Mouse (Mus musculus): ENCODE results near the gene Lbhd1. TPM values are rescaled to one million over a fixed set of nuclear protein-coding genes. Genes with fewer than 3 reads are reported as not detected.
"Not testable (repeated sequence)": the region's sequence is repeated elsewhere in the genome, so short reads cannot be mapped to it uniquely, and the experiment has no call there.

Lbhd1 gene
- 93.5 and 93.8 TPM in 2 replicates for polyA plus RNA-seq (2014; fragmentation: Nextera tagmentation; extraction: Ambion mirVana)

DNA sequence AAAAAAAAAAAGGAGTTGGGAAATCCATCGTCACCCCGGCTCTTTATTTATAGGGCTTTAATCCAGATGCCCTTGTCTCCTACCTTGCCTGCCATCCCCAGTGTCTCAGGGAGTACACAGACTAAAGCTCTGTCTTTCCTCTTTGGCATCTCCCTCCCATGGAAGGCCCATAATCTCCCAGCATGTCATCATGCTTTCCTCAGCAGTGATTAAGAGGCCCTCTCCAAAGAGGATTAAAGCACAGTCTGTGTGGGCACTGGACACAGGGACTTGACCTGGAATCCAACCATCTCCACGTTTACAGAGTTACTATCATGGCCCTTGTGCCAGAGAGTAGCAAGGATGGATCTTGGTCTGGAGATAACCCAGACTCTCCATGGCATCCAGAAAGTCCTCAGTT is at the start of gene Lbhd1, which contains the start of gene Gm49403:
Lbhd1 (plus strand) TSS at position 117 of the 400 bp plus-strand sequence.
Gm49403 (plus strand) TSS at position 315 of the 400 bp plus-strand sequence.
- Histone ChIP-seq H3K4me1 (ENCODE audit: control insufficient read depth, insufficient read depth, low read length) (peaks cover 14% of the 10 kb centered on the region), H3K4me3 (ENCODE audit: low read depth, low read length) (no peak within 1 kb of the TSS), H3K9me3 (ENCODE audit: control insufficient read depth, low read length) (no peaks in the 10 kb centered on the region), H3K36me3 (ENCODE audit: control insufficient read depth, insufficient read depth, low read length) (no peaks in the 10 kb centered on the region), H3K27ac (ENCODE audit: low read depth, low read length) (no peak within 1 kb of the TSS), H3K27me3 (ENCODE audit: control insufficient read depth, insufficient read depth, low read length) (no peaks in the 10 kb centered on the region), H3K9ac (ENCODE audit: low read length) (no peak within 1 kb of the TSS), H3K4me2 (ENCODE audit: low read depth) (no peak within 1 kb of the TSS)
- ATAC-seq (ENCODE audit: insufficient read depth, low FRiP score, low TSS enrichment) (no peak), DNase-seq (ENCODE audit: low spot score) (no peak)
- WGBS, result 83% methylated on average over 3 of the region's 3 CpGs

DNA sequence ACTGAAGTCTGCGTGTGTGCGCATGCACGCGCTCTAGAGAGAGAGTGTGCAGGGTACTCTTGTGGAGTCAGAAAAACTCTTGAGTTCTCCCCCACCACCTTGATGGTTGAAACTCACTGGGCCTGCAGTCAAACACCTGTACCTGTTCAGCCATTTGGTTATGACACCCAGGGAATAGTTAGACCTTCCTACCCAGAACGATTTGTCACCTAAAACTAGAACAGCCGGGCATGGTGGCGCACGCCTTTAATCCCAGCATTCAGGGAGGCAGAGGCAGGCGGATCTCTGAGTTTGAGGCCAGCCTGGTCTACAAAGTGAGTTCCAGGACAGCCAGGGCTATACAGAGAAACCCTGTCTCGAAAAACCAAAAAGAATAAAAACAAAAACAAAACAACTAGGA is 47.2 kb upstream of the Lbhd1 start:
- peaks cover 12% of the 10 kb centered on the region for H3K4me1 ChIP-seq (ENCODE audit: control insufficient read depth, insufficient read depth, low read length)
- not testable (repeated sequence) for H3K4me3 ChIP-seq (ENCODE audit: low read depth, low read length); H3K4me2 ChIP-seq (ENCODE audit: low read depth); H3K9ac ChIP-seq (ENCODE audit: low read length); H3K27me3 ChIP-seq (ENCODE audit: control insufficient read depth, insufficient read depth, low read length); H3K9me3 ChIP-seq (ENCODE audit: control insufficient read depth, low read length); ATAC-seq (ENCODE audit: insufficient read depth, low FRiP score, low TSS enrichment); DNase-seq (ENCODE audit: low spot score); H3K27ac ChIP-seq (ENCODE audit: low read depth, low read length)
- peaks cover 14% of the 10 kb centered on the region for H3K36me3 ChIP-seq (ENCODE audit: control insufficient read depth, insufficient read depth, low read length)
- 96% methylated on average over 10 of the region's 10 CpGs for WGBS

DNA sequence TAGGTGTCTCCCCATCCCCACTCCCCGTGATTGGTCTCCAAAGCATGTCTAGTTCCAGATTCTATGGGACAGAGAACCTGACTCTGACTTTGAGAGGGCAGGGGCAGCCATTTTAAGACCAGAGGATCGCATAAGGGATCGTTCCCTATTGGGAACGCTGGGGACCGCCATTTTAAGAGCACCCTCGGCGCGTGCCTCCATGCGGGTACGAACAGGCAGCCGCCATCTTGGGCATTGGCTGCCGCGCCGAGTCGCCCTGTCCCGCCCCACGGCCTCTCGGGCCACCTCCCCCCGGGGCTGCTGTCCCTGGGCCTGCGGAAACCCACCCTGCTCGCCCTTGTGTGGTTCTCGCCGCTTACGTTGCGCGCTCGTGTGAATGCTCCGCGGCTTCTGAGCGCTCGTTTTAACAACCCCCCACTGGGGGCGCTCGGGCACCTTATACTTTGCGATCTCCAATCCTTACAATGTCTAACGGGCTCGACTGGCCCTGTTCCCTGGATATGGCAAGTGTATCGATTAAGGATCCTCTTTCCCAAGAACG is 46.2 kb upstream of the Lbhd1 start, which contains the start of gene Bscl2:
Bscl2 (plus strand) TSS at position 217 of the 541 bp plus-strand sequence.
- Histone ChIP-seq H3K27ac (ENCODE audit: low read depth, low read length) (peak within 1 kb of the TSS; percentile 90), H3K27me3 (ENCODE audit: control insufficient read depth, insufficient read depth, low read length) (no peaks in the 10 kb centered on the region), H3K4me2 (ENCODE audit: low read depth) (peak within 1 kb of the TSS; percentile 65), H3K36me3 (ENCODE audit: control insufficient read depth, insufficient read depth, low read length) (peaks cover 9% of the 10 kb centered on the region), H3K9ac (ENCODE audit: low read length) (peak within 1 kb of the TSS; percentile 79), H3K4me3 (ENCODE audit: low read depth, low read length) (peak within 1 kb of the TSS; percentile 44), H3K4me1 (ENCODE audit: control insufficient read depth, insufficient read depth, low read length) (peaks cover 12% of the 10 kb centered on the region), H3K9me3 (ENCODE audit: control insufficient read depth, low read length) (no peaks in the 10 kb centered on the region)
- ATAC-seq (ENCODE audit: insufficient read depth, low FRiP score, low TSS enrichment) (peak; percentile 74), DNase-seq (ENCODE audit: low spot score) (peak; percentile 89)
- WGBS, result under 1% methylated on average over 38 of the region's 38 CpGs

DNA sequence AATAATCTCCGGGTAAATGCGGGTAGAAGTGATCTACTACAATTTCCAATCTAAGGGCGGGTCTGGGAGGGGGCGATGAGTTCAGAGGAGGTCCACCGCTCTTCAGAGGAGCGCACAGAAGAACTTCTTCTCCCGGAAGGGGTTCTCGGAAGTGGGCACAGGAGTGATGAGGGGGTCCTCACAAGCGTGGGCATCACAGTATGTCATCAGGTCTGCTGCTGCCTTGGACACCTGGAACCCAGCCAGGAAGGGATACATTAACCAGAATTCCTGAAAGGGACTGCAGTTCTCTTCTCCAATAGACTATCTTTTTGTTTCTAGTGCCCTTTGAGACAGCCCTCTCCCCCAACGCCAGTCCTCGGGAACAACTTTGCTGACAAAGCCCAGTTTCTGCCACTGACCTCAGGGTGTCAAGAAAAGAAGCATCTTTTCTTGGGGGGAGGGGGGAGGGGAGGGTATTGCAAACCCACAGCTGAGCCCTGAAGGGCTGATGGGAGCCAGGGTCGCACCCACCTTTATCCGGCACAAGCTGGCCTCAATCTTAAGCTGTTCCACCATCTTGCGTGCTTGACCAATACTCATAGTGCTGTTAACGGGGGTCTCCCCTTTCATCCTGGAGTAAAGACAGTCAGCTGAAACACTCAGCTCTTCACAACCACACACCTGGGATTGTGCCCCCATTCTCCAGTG is 45.3 kb upstream of the Lbhd1 start:
- Histone ChIP-seq H3K27ac (ENCODE audit: low read depth, low read length) (peak overlapping the region; percentile 90), H3K36me3 (ENCODE audit: control insufficient read depth, insufficient read depth, low read length) (peaks cover 4% of the 10 kb centered on the region), H3K4me3 (ENCODE audit: low read depth, low read length) (peak overlapping the region; percentile 44), H3K9me3 (ENCODE audit: control insufficient read depth, low read length) (no peaks in the 10 kb centered on the region), H3K27me3 (ENCODE audit: control insufficient read depth, insufficient read depth, low read length) (no peaks in the 10 kb centered on the region), H3K9ac (ENCODE audit: low read length) (peak overlapping the region; percentile 79), H3K4me2 (ENCODE audit: low read depth) (peak overlapping the region; percentile 65), H3K4me1 (ENCODE audit: control insufficient read depth, insufficient read depth, low read length) (peaks cover 12% of the 10 kb centered on the region)
- 23% methylated on average over 15 of the region's 15 CpGs for WGBS
- DNase-seq (ENCODE audit: low spot score) (peak; percentile 31), ATAC-seq (ENCODE audit: insufficient read depth, low FRiP score, low TSS enrichment) (peak; percentile 17; the same call in 1 of the 2 replicates)

DNA sequence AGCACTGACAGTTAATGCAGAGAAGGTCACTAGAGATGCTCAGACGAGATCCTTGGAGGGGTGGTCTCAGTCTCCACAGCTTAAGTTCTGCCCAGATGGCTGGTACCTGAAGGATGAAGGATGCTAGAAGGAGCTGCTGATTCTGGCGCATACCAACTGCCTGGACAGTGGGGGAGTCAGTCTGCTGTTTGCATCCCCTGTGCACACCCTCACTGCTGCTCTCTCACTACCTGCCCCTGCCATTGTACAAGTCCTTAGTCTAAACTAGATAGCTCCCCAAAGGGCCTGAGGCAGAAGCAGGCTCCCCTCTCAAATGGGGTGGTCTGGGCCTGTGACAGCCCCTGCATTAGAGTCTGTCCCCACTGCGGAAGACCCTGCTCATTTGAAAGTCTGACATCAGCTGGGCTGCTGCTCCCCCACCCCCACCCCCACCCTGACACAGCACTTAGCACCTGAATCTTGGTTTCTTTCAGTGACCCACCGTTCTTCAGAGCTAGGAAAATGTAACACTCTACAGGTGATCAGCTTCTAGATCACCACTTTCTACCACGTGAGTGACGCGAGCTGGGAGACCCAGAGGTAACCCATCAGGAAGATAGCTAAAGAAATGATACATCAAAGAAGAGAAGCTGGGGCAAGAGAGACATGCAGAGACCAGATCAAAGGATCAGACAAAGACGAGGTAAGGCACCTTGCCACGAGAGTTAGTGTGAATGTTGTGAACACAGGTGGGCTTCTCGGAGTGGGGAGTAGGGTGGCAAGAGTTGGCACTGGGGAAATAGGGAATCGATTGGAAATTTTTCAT is 44.2 kb upstream of the Lbhd1 start, which contains the start of gene Gng3:
Gng3 (minus strand) TSS at position 92 of the 805 bp plus-strand sequence.
- 50% methylated on average over 11 of the region's 11 CpGs for WGBS
- Histone ChIP-seq H3K4me3 (ENCODE audit: low read depth, low read length) (peak within 1 kb of the TSS; percentile 44), H3K4me2 (ENCODE audit: low read depth) (peak within 1 kb of the TSS; percentile 65), H3K27me3 (ENCODE audit: control insufficient read depth, insufficient read depth, low read length) (no peaks in the 10 kb centered on the region), H3K27ac (ENCODE audit: low read depth, low read length) (peak within 1 kb of the TSS; percentile 90), H3K9me3 (ENCODE audit: control insufficient read depth, low read length) (no peaks in the 10 kb centered on the region), H3K36me3 (ENCODE audit: control insufficient read depth, insufficient read depth, low read length) (peaks cover 1% of the 10 kb centered on the region), H3K4me1 (ENCODE audit: control insufficient read depth, insufficient read depth, low read length) (peaks cover 12% of the 10 kb centered on the region), H3K9ac (ENCODE audit: low read length) (peak within 1 kb of the TSS; percentile 79)
- peak; percentile 69 for ATAC-seq (ENCODE audit: insufficient read depth, low FRiP score, low TSS enrichment)
- peak; percentile 80 for DNase-seq (ENCODE audit: low spot score)

DNA sequence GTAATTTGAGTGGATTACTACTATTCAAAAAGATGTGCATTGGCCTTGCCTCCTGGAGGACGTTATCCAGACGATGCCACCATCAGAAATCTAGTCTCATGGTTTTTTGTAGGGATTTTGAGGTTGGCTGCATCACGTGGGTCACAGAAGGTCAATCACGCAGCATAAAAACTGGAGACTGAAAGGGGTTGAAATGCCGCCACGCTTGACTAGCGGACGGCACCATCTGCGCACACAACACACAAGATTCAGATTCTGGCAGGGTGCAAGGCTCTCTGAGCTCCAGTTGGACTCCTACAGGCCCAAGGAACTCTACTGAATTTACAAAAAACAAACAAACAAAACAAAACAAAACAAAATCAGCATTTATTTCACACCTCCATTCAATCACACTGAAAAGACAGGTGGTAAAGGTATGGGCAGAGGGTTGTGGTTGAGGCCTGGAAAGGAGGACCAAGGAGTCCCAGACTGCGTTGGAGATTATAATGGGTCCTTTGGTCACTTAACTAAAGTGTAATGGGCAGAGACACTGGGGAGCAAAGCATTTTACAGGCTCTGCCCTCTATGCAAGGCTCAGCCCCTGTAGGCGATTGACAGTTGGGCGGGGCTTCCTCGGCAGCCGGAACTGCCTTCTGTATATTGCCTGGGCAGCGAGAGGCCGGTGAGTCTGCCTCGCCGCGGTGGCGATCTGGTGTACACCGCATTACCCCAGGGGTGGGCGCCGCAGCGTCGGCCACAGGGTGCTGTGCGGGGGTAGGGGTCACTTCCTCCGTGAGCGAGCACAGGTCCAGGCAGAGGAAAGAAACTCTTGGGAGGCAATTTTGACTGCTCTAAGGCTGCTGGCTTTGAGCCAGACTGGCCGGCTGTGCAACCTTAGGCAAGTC is 43.4 kb upstream of the Lbhd1 start:
- peak; percentile 36 for ATAC-seq (ENCODE audit: insufficient read depth, low FRiP score, low TSS enrichment)
- no peaks in the 10 kb centered on the region for H3K36me3 ChIP-seq (ENCODE audit: control insufficient read depth, insufficient read depth, low read length)
- WGBS, result 20% methylated on average over 29 of the region's 29 CpGs
- peak overlapping the region; percentile 44 for H3K4me3 ChIP-seq (ENCODE audit: low read depth, low read length)
- H3K9me3 ChIP-seq (ENCODE audit: control insufficient read depth, low read length), result no peaks in the 10 kb centered on the region
- 0 out of 2 replicates have a peak overlapping the region, but pooled peaks have one; percentile 90 for H3K27ac ChIP-seq (ENCODE audit: low read depth, low read length)
- peak overlapping the region; percentile 65 for H3K4me2 ChIP-seq (ENCODE audit: low read depth)
- peak; percentile 65 for DNase-seq (ENCODE audit: low spot score)
- H3K9ac ChIP-seq (ENCODE audit: low read length), result peak overlapping the region; percentile 58
- no peaks in the 10 kb centered on the region for H3K27me3 ChIP-seq (ENCODE audit: control insufficient read depth, insufficient read depth, low read length)
- H3K4me1 ChIP-seq (ENCODE audit: control insufficient read depth, insufficient read depth, low read length), result peaks cover 12% of the 10 kb centered on the region

DNA sequence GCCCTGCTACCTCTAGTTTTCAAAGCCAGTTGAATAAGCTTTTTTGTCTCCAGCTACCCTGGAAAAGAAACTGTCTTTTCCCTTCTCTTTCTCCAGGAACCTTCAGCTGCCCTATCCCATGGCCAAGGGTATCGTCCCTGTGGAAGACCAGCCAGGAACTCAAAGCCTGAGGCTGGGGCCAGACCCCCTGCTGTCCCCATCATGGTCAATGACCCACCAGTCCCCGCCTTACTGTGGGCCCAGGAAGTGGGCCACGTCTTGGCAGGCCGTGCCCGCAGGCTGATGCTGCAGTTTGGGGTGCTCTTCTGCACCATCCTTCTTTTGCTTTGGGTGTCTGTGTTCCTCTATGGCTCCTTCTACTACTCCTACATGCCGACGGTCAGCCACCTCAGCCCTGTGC is 42.5 kb upstream of the Lbhd1 start:
- H3K4me2 ChIP-seq (ENCODE audit: low read depth), result peak overlapping the region; percentile 65
- peak overlapping the region; percentile 58; the same call in 1 of the 2 replicates for H3K9ac ChIP-seq (ENCODE audit: low read length)
- H3K4me3 ChIP-seq (ENCODE audit: low read depth, low read length), result peak overlapping the region; percentile 44; the same call in 1 of the 2 replicates
- no peaks in the 10 kb centered on the region for H3K27me3 ChIP-seq (ENCODE audit: control insufficient read depth, insufficient read depth, low read length)
- WGBS, result 84% methylated on average over 7 of the region's 7 CpGs
- ATAC-seq (ENCODE audit: insufficient read depth, low FRiP score, low TSS enrichment) (no peak), DNase-seq (ENCODE audit: low spot score) (no peak)
- peaks cover 12% of the 10 kb centered on the region for H3K4me1 ChIP-seq (ENCODE audit: control insufficient read depth, insufficient read depth, low read length)
- no peak overlapping the region for H3K27ac ChIP-seq (ENCODE audit: low read depth, low read length)
- H3K9me3 ChIP-seq (ENCODE audit: control insufficient read depth, low read length), result no peaks in the 10 kb centered on the region
- H3K36me3 ChIP-seq (ENCODE audit: control insufficient read depth, insufficient read depth, low read length), result no peaks in the 10 kb centered on the region

DNA sequence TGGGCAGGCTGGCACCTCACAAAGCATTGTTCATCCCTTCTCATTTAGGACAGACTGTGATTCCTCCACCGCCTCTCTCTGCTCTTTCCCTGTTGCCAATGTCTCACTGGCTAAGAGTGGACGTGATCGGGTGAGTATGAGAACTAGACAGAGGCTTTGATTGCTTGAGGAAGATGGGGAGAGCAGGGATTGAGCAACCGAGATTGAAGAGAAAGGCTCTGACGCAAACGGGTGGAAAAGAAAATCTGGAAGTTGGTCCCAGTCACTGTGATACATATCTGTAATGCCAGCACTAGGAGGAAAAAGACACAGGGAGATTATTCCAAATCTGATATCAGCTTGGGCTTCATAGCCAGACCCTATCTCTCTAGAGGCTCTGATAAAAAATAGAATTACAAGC is 40.6 kb upstream of the Lbhd1 start:
- WGBS, result 92% methylated on average over 6 of the region's 6 CpGs
- no peaks in the 10 kb centered on the region for H3K9me3 ChIP-seq (ENCODE audit: control insufficient read depth, low read length)
- no peak for ATAC-seq (ENCODE audit: insufficient read depth, low FRiP score, low TSS enrichment)
- peaks cover 12% of the 10 kb centered on the region for H3K4me1 ChIP-seq (ENCODE audit: control insufficient read depth, insufficient read depth, low read length)
- H3K4me3 ChIP-seq (ENCODE audit: low read depth, low read length), result no peak overlapping the region
- DNase-seq (ENCODE audit: low spot score), result no peak
- H3K36me3 ChIP-seq (ENCODE audit: control insufficient read depth, insufficient read depth, low read length), result peaks cover 5% of the 10 kb centered on the region
- H3K27me3 ChIP-seq (ENCODE audit: control insufficient read depth, insufficient read depth, low read length), result no peaks in the 10 kb centered on the region
- H3K27ac ChIP-seq (ENCODE audit: low read depth, low read length), result no peak overlapping the region
- H3K4me2 ChIP-seq (ENCODE audit: low read depth), result no peak overlapping the region
- H3K9ac ChIP-seq (ENCODE audit: low read length), result no peak overlapping the region
